ENCODE assay signal across 15 mouse cellular contexts in genomic region chr5:136015586-136015985, GRCm38 (mm10). TPM values are rescaled to one million over a fixed set of nuclear protein-coding genes. Genes with fewer than 3 reads are reported as not detected.
A peak's percentile ranks its signal among the peaks of the same experiment; 100 is the strongest.
DNase-seq lines count a peak whose midpoint lies in the region; ATAC-seq and TF ChIP-seq lines count a peak whose summit lies in the region.
"Had no signal": no experiment of that assay in that cellular context is flagged by ENCODE, and none has a peak within 500 bp of the region (broad histone marks: within the 10 kb centered on the region; RNA-seq: fewer than 3 reads in every experiment).

No protein-coding gene starts in this region.

- TF ChIP-seq POLR2A in testis, adult 2 months (IDR thresholded peaks at IDR 0.05; ENCODE audit: control insufficient read depth, low read depth, low read length) = no peak

- H3K4me2 ChIP-seq in heart, embryonic 11.5 days = no peak overlapping the region; the same call in 1 of the 2 replicates
- H3K4me2 ChIP-seq: liver, embryonic 13.5 days had no signal

- WGBS in heart, embryonic 11.5 days (ENCODE audit: insufficient replicate concordance) = 78% methylated on average over 10 of the region's 10 CpGs

- no peak for TF ChIP-seq CTCF in testis, adult 2 months (IDR thresholded peaks at IDR 0.05; ENCODE audit: control insufficient read depth, insufficient read depth, insufficient replicate concordance, low read depth, low read length)

- peaks cover 18% of the 10 kb centered on the region for H3K36me3 ChIP-seq in heart, embryonic 11.5 days (ENCODE audit: control insufficient read depth, insufficient read depth, low read length)
- H3K36me3 ChIP-seq in testis, adult 2 months (ENCODE audit: control insufficient read depth, insufficient read depth, low read length) = no peaks in the 10 kb centered on the region; the same call in 1 of the 2 replicates

- peak overlapping the region; percentile 17; the same call in 1 of the 2 replicates for H3K9ac ChIP-seq in heart, embryonic 11.5 days (ENCODE audit: low read depth, low read length)
- H3K9ac ChIP-seq: liver, embryonic 13.5 days had no signal

- peaks cover 41% of the 10 kb centered on the region for H3K4me1 ChIP-seq in heart, embryonic 11.5 days (ENCODE audit: control insufficient read depth, insufficient read depth, low read length)
- H3K4me1 ChIP-seq in testis, adult 2 months (ENCODE audit: control insufficient read depth, insufficient read depth, low read length) = 0 out of 2 replicates have a peak, but pooled peaks cover 2% of the 10 kb centered on the region

- intact Hi-C loops in heart, postnatal 25 days (cut with DNase I) = no loop called here

- H3K27me3 ChIP-seq in heart, embryonic 11.5 days (ENCODE audit: control insufficient read depth, insufficient read depth, low read length) = no peaks in the 10 kb centered on the region
- no peaks in the 10 kb centered on the region for H3K27me3 ChIP-seq in testis, adult 2 months (ENCODE audit: control insufficient read depth, insufficient read depth, low read length)
- H3K27me3 ChIP-seq: liver, embryonic 13.5 days had no signal

- no peak overlapping the region for H3K4me3 ChIP-seq in heart, embryonic 11.5 days (ENCODE audit: low read depth, low read length)
- H3K4me3 ChIP-seq in testis, adult 2 months (ENCODE audit: control insufficient read depth, low read depth, low read length) = no peak overlapping the region
- H3K4me3 ChIP-seq: liver, embryonic 13.5 days had no signal

- H3K27ac ChIP-seq in heart, embryonic 11.5 days (ENCODE audit: low read depth, low read length) = peak overlapping the region; percentile 70
- H3K27ac ChIP-seq in testis, adult 2 months (ENCODE audit: control insufficient read depth, insufficient read depth, low read depth, low read length) = peak overlapping the region; percentile 49
- H3K27ac ChIP-seq: liver, embryonic 13.5 days had no signal

- no peaks in the 10 kb centered on the region for H3K9me3 ChIP-seq in heart, embryonic 11.5 days (replicated peaks; ENCODE audit: control insufficient read depth, low read length)
- H3K9me3 ChIP-seq: G1E; liver, embryonic 13.5 days had no signal

- DNase-seq in heart, postnatal 25 days (ENCODE audit: low spot score) = no peak
- DNase-seq in testis, postnatal 14 days (ENCODE audit: low spot score) = no peak
- DNase-seq in kidney, adult 18-20 months = peak; percentile 36
- DNase-seq in urinary bladder, postnatal 36 days (ENCODE audit: low spot score in 2 of 2) = peak; percentile 64 to 80
- DNase-seq in right cerebral cortex, postnatal 36 days (ENCODE audit: low spot score in 2 of 2) = no peak
- no peak for DNase-seq in cerebellum, adult 9-11 months
- DNase-seq: liver, embryonic 13.5 days; thymus, adult 2 months had no signal

- ATAC-seq in heart, embryonic 11.5 days (replicated peaks; ENCODE audit: insufficient number of reproducible peaks, low FRiP score, low TSS enrichment) = no peak
- ATAC-seq: midbrain, embryonic 16.5 days had no signal

RNA-seq across cellular contexts. Expression of gene Dtx2, which starts 21.0 kb away (rescaled TPM):
- polyA plus RNA-seq in heart, embryonic 11.5 days (2014; fragmentation: Nextera tagmentation; extraction: Ambion mirVana) = 24.7 and 27.2 TPM in 2 replicates
- total RNA-seq in heart, postnatal 25 days (2021) = 1 to 10 TPM; 7.9 to 8.4 TPM
- 29.1 and 34.8 TPM in 2 replicates for polyA plus RNA-seq in testis, adult 2 months (2012; rRNA removed)

RNA-seq across cellular contexts. Expression of gene Upk3b, which starts 22.7 kb away (rescaled TPM):
- 68.7 and 69.3 TPM in 2 replicates for polyA plus RNA-seq in heart, embryonic 11.5 days (2014; fragmentation: Nextera tagmentation; extraction: Ambion mirVana)
- 10 to 100 TPM; 20.0 to 28.8 TPM for total RNA-seq in heart, postnatal 25 days (2021)
- polyA plus RNA-seq in testis, adult 2 months (2012; rRNA removed) = 0.84 and 0.88 TPM in 2 replicates
- total RNA-seq: common myeloid progenitor, adult 5-6 weeks had no signal
- polyA plus RNA-seq: G1E had no signal

RNA-seq across cellular contexts. Expression of gene Zp3, which starts 35.7 kb away (rescaled TPM):
- 0.16 TPM in 1 of 2 replicates, not detected in the other for polyA plus RNA-seq in heart, embryonic 11.5 days (2014; fragmentation: Nextera tagmentation; extraction: Ambion mirVana)
- total RNA-seq in heart, postnatal 25 days (2021) = not detected
- polyA plus RNA-seq in testis, adult 2 months (2012; rRNA removed) = 0.79 and 1.0 TPM in 2 replicates
- total RNA-seq: adrenal gland, adult 2 months; common myeloid progenitor, adult 5-6 weeks; G1E; gastrocnemius, adult 18-20 months had no signal
- polyA plus RNA-seq: adrenal gland, adult 2 months; G1E; liver, embryonic 13.5 days had no signal

RNA-seq across cellular contexts. Expression of gene Upk3bl, which starts 38.7 kb away (rescaled TPM):
- polyA plus RNA-seq in heart, embryonic 11.5 days (2014; fragmentation: Nextera tagmentation; extraction: Ambion mirVana) = 0.37 TPM in 1 of 2 replicates, not detected in the other
- not detected for total RNA-seq in heart, postnatal 25 days (2021)
- polyA plus RNA-seq in testis, adult 2 months (2012; rRNA removed) = 88.3 and 108 TPM in 2 replicates
- total RNA-seq: common myeloid progenitor, adult 5-6 weeks; G1E; gastrocnemius, adult 18-20 months had no signal
- polyA plus RNA-seq: adrenal gland, adult 2 months; G1E; midbrain, embryonic 16.5 days had no signal

RNA-seq across cellular contexts. Expression of gene Ssc4d, which starts 41.3 kb away (rescaled TPM):
- 0.93 and 2.3 TPM in 2 replicates for polyA plus RNA-seq in heart, embryonic 11.5 days (2014; fragmentation: Nextera tagmentation; extraction: Ambion mirVana)
- under 1 TPM; 0.28 to 0.68 TPM for total RNA-seq in heart, postnatal 25 days (2021)
- polyA plus RNA-seq in testis, adult 2 months (2012; rRNA removed) = 0.62 and 0.63 TPM in 2 replicates

Comparison
In these comparisons a context has a peak if more than half of its experiments do, and no peak if none do; other contexts are left out.
1. DNase-seq: peak in kidney, adult 18-20 months (single experiment) and urinary bladder, postnatal 36 days (2 of 2); none in heart, postnatal 25 days (single experiment), testis, postnatal 14 days (single experiment), right cerebral cortex, postnatal 36 days (0 of 2) and cerebellum, adult 9-11 months (single experiment).
2. RNA of gene Upk3b, which starts 22.7 kb away (polyA plus RNA-seq): 68.7 to 69.3 TPM in heart, embryonic 11.5 days; 0.84 to 0.88 TPM in testis, adult 2 months; every median in the first group is over 10 times any median in the second.